8 mouse cellular contexts compared by ENCODE assay signal in genomic region chr10:25219220-25219628, GRCm38 (mm10).
DNase-seq lines count a peak whose midpoint lies in the region; ATAC-seq and TF ChIP-seq lines count a peak whose summit lies in the region.

No protein-coding gene starts in this region.

- TF ChIP-seq CTCF in bone marrow macrophage, adult 2 months (IDR thresholded peaks at IDR 0.05; ENCODE audit: low read depth, low read length): peak; percentile 98

- no peaks in the 10 kb centered on the region for H3K4me1 ChIP-seq in heart, embryonic 11.5 days (ENCODE audit: control insufficient read depth, insufficient read depth, low read length)
- H3K4me1 ChIP-seq in bone marrow macrophage, adult 2 months (ENCODE audit: control insufficient read depth, insufficient read depth, low read length): no peaks in the 10 kb centered on the region
- H3K4me1 ChIP-seq in embryonic facial prominence, embryonic 15.5 days: 0 out of 2 replicates have a peak, but pooled peaks cover 1% of the 10 kb centered on the region
- no peaks in the 10 kb centered on the region for H3K4me1 ChIP-seq in hindbrain, embryonic 10.5 days (replicated peaks)

- no peak overlapping the region for H3K9ac ChIP-seq in heart, embryonic 11.5 days (ENCODE audit: low read depth, low read length)
- no peak overlapping the region for H3K9ac ChIP-seq in embryonic facial prominence, embryonic 15.5 days

- H3K4me2 ChIP-seq in heart, embryonic 11.5 days: no peak overlapping the region
- peak overlapping the region; percentile 37 for H3K4me2 ChIP-seq in embryonic facial prominence, embryonic 15.5 days (replicated peaks)

- no peaks in the 10 kb centered on the region for H3K27me3 ChIP-seq in heart, embryonic 11.5 days (ENCODE audit: control insufficient read depth, insufficient read depth, low read length)
- no peaks in the 10 kb centered on the region for H3K27me3 ChIP-seq in embryonic facial prominence, embryonic 15.5 days
- no peaks in the 10 kb centered on the region for H3K27me3 ChIP-seq in hindbrain, embryonic 10.5 days (ENCODE audit: insufficient read depth, poor library complexity, severe bottlenecking)

- no peak for TF ChIP-seq POLR2A in bone marrow macrophage, adult 2 months (IDR thresholded peaks at IDR 0.05; ENCODE audit: borderline replicate concordance, low read depth, low read length)

- no peak overlapping the region for H3K4me3 ChIP-seq in heart, embryonic 11.5 days (ENCODE audit: low read depth, low read length)
- no peak overlapping the region for H3K4me3 ChIP-seq in bone marrow macrophage, adult 2 months (ENCODE audit: insufficient read depth, low read length)
- H3K4me3 ChIP-seq in embryonic facial prominence, embryonic 15.5 days (replicated peaks): no peak overlapping the region
- H3K4me3 ChIP-seq in hindbrain, embryonic 10.5 days: 0 out of 2 replicates have a peak overlapping the region, but pooled peaks have one; percentile 12

- no peaks in the 10 kb centered on the region for H3K36me3 ChIP-seq in heart, embryonic 11.5 days (ENCODE audit: control insufficient read depth, insufficient read depth, low read length)
- H3K36me3 ChIP-seq in embryonic facial prominence, embryonic 15.5 days: no peaks in the 10 kb centered on the region
- H3K36me3 ChIP-seq in hindbrain, embryonic 10.5 days: no peaks in the 10 kb centered on the region

- 23% methylated on average over 7 of the region's 7 CpGs for WGBS in heart, embryonic 11.5 days (ENCODE audit: insufficient replicate concordance)
- 18% methylated on average over 7 of the region's 7 CpGs for WGBS in embryonic facial prominence, embryonic 15.5 days
- 20% methylated on average over 7 of the region's 7 CpGs for WGBS in hindbrain, embryonic 10.5 days

- no peaks in the 10 kb centered on the region for H3K9me3 ChIP-seq in heart, embryonic 11.5 days (replicated peaks; ENCODE audit: control insufficient read depth, low read length)
- H3K9me3 ChIP-seq in embryonic facial prominence, embryonic 15.5 days (replicated peaks): no peaks in the 10 kb centered on the region
- no peaks in the 10 kb centered on the region for H3K9me3 ChIP-seq in hindbrain, embryonic 10.5 days

- no peak for ATAC-seq in heart, embryonic 11.5 days (replicated peaks; ENCODE audit: insufficient number of reproducible peaks, low FRiP score, low TSS enrichment)
- peak; percentile 53 for ATAC-seq in embryonic facial prominence, embryonic 15.5 days (ENCODE audit: insufficient number of reproducible peaks, low FRiP score, low TSS enrichment, low read depth)

- DNase-seq in heart, adult 11 months: peak; percentile 85
- peak; percentile 73 for DNase-seq in hindbrain, embryonic 10.5 days (ENCODE audit: low spot score)
- peak; percentile 71 to 91 for DNase-seq in layer of hippocampus, postnatal 25 days (ENCODE audit: extremely low spot score in 1 of 2, low spot score in 1 of 2)
- DNase-seq in mesoderm, embryonic 11.5 days (ENCODE audit: low read depth, low spot score): peak; percentile 80
- peak; percentile 89 for DNase-seq in right cerebral cortex, postnatal 4 days

- H3K27ac ChIP-seq in heart, embryonic 11.5 days (ENCODE audit: low read depth, low read length): no peak overlapping the region
- H3K27ac ChIP-seq in bone marrow macrophage, adult 2 months (ENCODE audit: insufficient read depth, low read depth, low read length): no peak overlapping the region
- H3K27ac ChIP-seq in embryonic facial prominence, embryonic 15.5 days (replicated peaks): peak overlapping the region; percentile 58
- H3K27ac ChIP-seq in hindbrain, embryonic 10.5 days: no peak overlapping the region
